In the genomic region with DNA sequence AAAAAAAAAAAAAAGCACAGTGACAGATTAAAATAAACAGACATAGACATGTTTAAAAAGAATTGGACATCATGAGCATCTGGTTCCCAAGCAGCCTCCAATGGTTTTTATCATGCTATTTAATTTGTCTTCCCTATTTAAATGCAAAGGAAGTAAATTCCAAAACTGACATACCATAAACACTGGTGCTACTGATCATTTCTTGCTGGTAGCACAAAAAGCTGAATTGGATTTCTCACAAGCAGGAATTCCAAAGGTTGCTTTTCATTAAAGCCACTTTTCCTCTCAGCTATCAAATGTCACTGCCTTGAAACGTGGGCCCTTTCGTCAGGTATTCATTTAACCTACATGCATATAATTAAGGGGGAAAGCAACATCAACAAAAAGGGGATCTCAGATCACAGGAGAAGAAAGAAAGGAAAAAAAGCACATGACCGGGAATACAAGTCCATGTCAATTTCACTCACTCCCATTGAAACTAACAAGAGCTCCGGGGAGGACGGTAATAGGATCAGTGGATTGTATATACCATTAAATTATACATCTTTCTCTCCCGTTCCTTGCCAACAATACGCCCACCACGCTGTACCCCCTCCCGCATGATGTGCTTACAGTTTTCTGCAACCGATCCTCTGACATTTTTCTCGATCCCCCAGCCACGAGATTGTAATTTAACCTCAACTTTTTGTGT, we compare ENCODE assay signal across 8 mouse cellular contexts. TPM values are rescaled to one million over a fixed set of nuclear protein-coding genes. Genes with fewer than 3 reads are reported as not detected.
DNase-seq lines count a peak whose midpoint lies in the region; ATAC-seq and TF ChIP-seq lines count a peak whose summit lies in the region.

No protein-coding gene starts in this region.

- H3K9ac ChIP-seq in liver, embryonic 14.5 days (replicated peaks), result no peak overlapping the region

- no peak overlapping the region for H3K27ac ChIP-seq in liver, embryonic 14.5 days

- no peaks in the 10 kb centered on the region for H3K36me3 ChIP-seq in megakaryocyte, embryonic 14.5 days (replicated peaks; ENCODE audit: low read length)
- no peaks in the 10 kb centered on the region for H3K36me3 ChIP-seq in liver, embryonic 14.5 days (replicated peaks; ENCODE audit: control insufficient read depth, insufficient read depth, low read depth)

- no peak for TF ChIP-seq CTCF in liver, embryonic 14.5 days (IDR thresholded peaks at IDR 0.05; ENCODE audit: low read depth)

- no peak for TF ChIP-seq EP300 in liver, embryonic 14.5 days (IDR thresholded peaks at IDR 0.05; ENCODE audit: low read depth)

- ATAC-seq in megakaryocyte, adult 5-6 weeks (ENCODE audit: poor library complexity, severe bottlenecking), result no peak
- ATAC-seq in liver, embryonic 14.5 days (ENCODE audit: insufficient read depth), result no peak
- ATAC-seq in erythroid progenitor cell, adult 5-6 weeks (replicated peaks; ENCODE audit: low FRiP score, poor library complexity, severe bottlenecking), result no peak

- H3K27me3 ChIP-seq in megakaryocyte, embryonic 14.5 days (replicated peaks), result peaks cover 31% of the 10 kb centered on the region
- peaks cover 22% of the 10 kb centered on the region for H3K27me3 ChIP-seq in liver, embryonic 14.5 days (ENCODE audit: control insufficient read depth, insufficient read depth, low read length)

- peak; percentile 22 to 82 for DNase-seq in adrenal gland, adult (ENCODE audit: inconsistent age in 2 of 2, low spot score in 1 of 2)
- no peak for DNase-seq in adrenal gland, postnatal 4 days (ENCODE audit: low spot score in 2 of 2)
- DNase-seq in liver, embryonic 14.5 days (ENCODE audit: low read depth in 3 of 3, low spot score in 3 of 3), result no peak
- no peak for DNase-seq in B cell, adult 2 months
- no peak for DNase-seq in testis, postnatal 14 days (ENCODE audit: low spot score)

- peak overlapping the region; percentile 82 for H3K4me3 ChIP-seq in megakaryocyte, embryonic 14.5 days (replicated peaks)
- H3K4me3 ChIP-seq in liver, embryonic 14.5 days (ENCODE audit: insufficient read depth in 1 of 2, low read depth in 2 of 2, low read length in 2 of 2), result peak overlapping the region; percentile 44 to 62

- H3K4me2 ChIP-seq in liver, embryonic 14.5 days (ENCODE audit: low read depth), result peak overlapping the region; percentile 46

- H3K9me3 ChIP-seq in megakaryocyte, embryonic 14.5 days, result peaks cover 5% of the 10 kb centered on the region; the same call in 1 of the 2 replicates
- no peaks in the 10 kb centered on the region for H3K9me3 ChIP-seq in liver, embryonic 14.5 days (ENCODE audit: control insufficient read depth, low read length)

- 1% methylated on average over 12 of the region's 12 CpGs for WGBS in liver, embryonic 14.5 days (ENCODE audit: insufficient replicate concordance)

- H3K4me1 ChIP-seq in megakaryocyte, embryonic 14.5 days, result peaks cover 10% of the 10 kb centered on the region
- no peaks in the 10 kb centered on the region for H3K4me1 ChIP-seq in liver, embryonic 14.5 days (replicated peaks; ENCODE audit: control insufficient read depth in 2 of 2, insufficient read depth in 2 of 2, low read length in 1 of 2)

RNA-seq across cellular contexts. Expression of a gene that starts 1.0 kb away (rescaled TPM):
- total RNA-seq in adrenal gland, postnatal 4 days (2021), result 1 to 10 TPM; 8.7 to 8.8 TPM
- polyA plus RNA-seq in megakaryocyte, embryonic 14.5 days (2012; ENCODE audit: insufficient read depth, low replicate concordance), result not detected in 2 replicates
- 0.05 TPM in 1 of 2 replicates, not detected in the other for total RNA-seq in megakaryocyte, adult 5-6 weeks (2015)
- total RNA-seq in megakaryocyte, adult 5-6 weeks (2017), result not detected in 2 replicates
- polyA plus RNA-seq in liver, embryonic 14.5 days (2012; rRNA removed), result 0.62 and 0.87 TPM in 2 replicates
- 2.0 and 2.1 TPM in 2 replicates for polyA plus RNA-seq in liver, embryonic 14.5 days (2014; fragmentation: Nextera tagmentation; extraction: Ambion mirVana)
- not detected in 2 replicates for total RNA-seq in erythroid progenitor cell, adult 5-6 weeks (2015; ENCODE audit: low replicate concordance)
- total RNA-seq in erythroid progenitor cell, adult 5-6 weeks (2017; ENCODE audit: low replicate concordance), result not detected in 2 replicates

Comparison
In these comparisons a context has a peak if more than half of its experiments do, and no peak if none do; other contexts are left out.
1. DNase-seq: peak in adrenal gland, adult (2 of 2); none in adrenal gland, postnatal 4 days (0 of 2), liver, embryonic 14.5 days (0 of 3), B cell, adult 2 months (0 of 2) and testis, postnatal 14 days (single experiment).
2. RNA of a gene that starts 1.0 kb away (total RNA-seq): 8.7 to 8.8 TPM in adrenal gland, postnatal 4 days; 0.05 TPM in megakaryocyte, adult 5-6 weeks and not detected in erythroid progenitor cell, adult 5-6 weeks; every median in the first group is over 4 times any median in the second.